Mouse (Mus musculus): Measurements from ENCODE around the gene Prkn. TPM values are rescaled to one million over a fixed set of nuclear protein-coding genes. Genes with fewer than 3 reads are reported as not detected.

The Prkn gene
- total and polyA plus RNA-seq, 3 experiments, result 0.39 to 0.50 TPM; not detected in 1

GRCm38 (mm10) chr17:11817886-11818285, 977.7 kb downstream of the Prkn start:
- H3K27ac ChIP-seq (ENCODE audit: control insufficient read depth, low read depth, low read length), result no peak overlapping the region
- H3K9ac ChIP-seq (ENCODE audit: control insufficient read depth, low read depth, low read length, poor library complexity, severe bottlenecking), result no peak overlapping the region
- H3K9me3 ChIP-seq (replicated peaks; ENCODE audit: insufficient read depth, low read length), result no peaks in the 10 kb centered on the region
- no peaks in the 10 kb centered on the region for H3K4me1 ChIP-seq (ENCODE audit: control insufficient read depth in 1 of 2, insufficient read depth in 2 of 2, low read length in 2 of 2)
- no peaks in the 10 kb centered on the region for H3K79me2 ChIP-seq (ENCODE audit: control insufficient read depth, insufficient read depth, low read length, poor library complexity)
- DNase-seq (ENCODE audit: low read depth, low spot score), result no peak
- H3K27me3 ChIP-seq (ENCODE audit: control insufficient read depth in 1 of 2, insufficient read depth in 2 of 2, low read length in 2 of 2), result no peaks in the 10 kb centered on the region; a peak in 1 of 4 replicates
- TF ChIP-seq HCFC1 (IDR thresholded peaks at IDR 0.05; ENCODE audit: low read depth, low read length) (no peak), JUND (IDR thresholded peaks at IDR 0.05; ENCODE audit: low read depth, low read length) (no peak), EP300 (IDR thresholded peaks at IDR 0.05; ENCODE audit: low read depth in 1 of 2, low read length in 2 of 2) (no peak)
- H3K36me3 ChIP-seq (ENCODE audit: control insufficient read depth in 1 of 2, insufficient read depth in 2 of 2, low read length in 2 of 2), result no peaks in the 10 kb centered on the region
- no peak overlapping the region for H3K4me3 ChIP-seq (ENCODE audit: control insufficient read depth in 1 of 2, insufficient read depth in 1 of 2, low read depth in 2 of 2, low read length in 2 of 2)

GRCm38 (mm10) chr17:11819506-11819905, 979.3 kb downstream of the Prkn start:
- no peak for DNase-seq (ENCODE audit: low read depth, low spot score)
- H3K4me1 ChIP-seq (ENCODE audit: control insufficient read depth in 1 of 2, insufficient read depth in 2 of 2, low read length in 2 of 2), result no peaks in the 10 kb centered on the region
- TF ChIP-seq POLR2AphosphoS2 (IDR thresholded peaks at IDR 0.05; ENCODE audit: low read length) (no peak), USF1 (IDR thresholded peaks at IDR 0.05; ENCODE audit: low read depth, low read length) (no peak), TAL1 (IDR thresholded peaks at IDR 0.05; ENCODE audit: low read length) (no peak), ZKSCAN1 (IDR thresholded peaks at IDR 0.05; ENCODE audit: low read depth, low read length) (no peak), MAFK (IDR thresholded peaks at IDR 0.05; ENCODE audit: borderline replicate concordance, low read depth, low read length) (no peak)

GRCm38 (mm10) chr17:11820757-11821156, 980.6 kb downstream of the Prkn start:
- Histone ChIP-seq H3K4me3 (ENCODE audit: control insufficient read depth in 1 of 2, insufficient read depth in 1 of 2, low read depth in 2 of 2, low read length in 2 of 2) (no peak overlapping the region), H3K4me1 (ENCODE audit: control insufficient read depth in 1 of 2, insufficient read depth in 2 of 2, low read length in 2 of 2) (no peaks in the 10 kb centered on the region)

More at GRCm38 (mm10) chr17:11819506-11819905, 979.3 kb downstream of the Prkn start:
- Histone ChIP-seq H3K4me3 (ENCODE audit: control insufficient read depth in 1 of 2, insufficient read depth in 1 of 2, low read depth in 2 of 2, low read length in 2 of 2) (no peak overlapping the region), H3K36me3 (ENCODE audit: control insufficient read depth in 1 of 2, insufficient read depth in 2 of 2, low read length in 2 of 2) (no peaks in the 10 kb centered on the region), H3K9ac (ENCODE audit: control insufficient read depth, low read depth, low read length, poor library complexity, severe bottlenecking) (no peak overlapping the region), H3K9me3 (replicated peaks; ENCODE audit: insufficient read depth, low read length) (no peaks in the 10 kb centered on the region), H3K27ac (ENCODE audit: control insufficient read depth, low read depth, low read length) (no peak overlapping the region), H3K79me2 (ENCODE audit: control insufficient read depth, insufficient read depth, low read length, poor library complexity) (no peaks in the 10 kb centered on the region), H3K27me3 (ENCODE audit: control insufficient read depth in 1 of 2, insufficient read depth in 2 of 2, low read length in 2 of 2) (no peaks in the 10 kb centered on the region; a peak in 1 of 4 replicates)

GRCm38 (mm10) chr17:11829501-11829900, 989.3 kb downstream of the Prkn start:
- TF ChIP-seq RCOR1 (IDR thresholded peaks at IDR 0.05; ENCODE audit: low read depth, low read length), result no peak
- TF ChIP-seq ZMIZ1 (IDR thresholded peaks at IDR 0.05; ENCODE audit: low read depth, low read length), result no peak
- TF ChIP-seq NELFE (IDR thresholded peaks at IDR 0.05; ENCODE audit: low read depth, low read length), result no peak
- TF ChIP-seq RAD21 (IDR thresholded peaks at IDR 0.05; ENCODE audit: low read depth, low read length), result no peak
- Histone ChIP-seq H3K9ac (ENCODE audit: control insufficient read depth, low read depth, low read length, poor library complexity, severe bottlenecking) (no peak overlapping the region), H3K27me3 (ENCODE audit: control insufficient read depth in 1 of 2, insufficient read depth in 2 of 2, low read length in 2 of 2) (no peaks in the 10 kb centered on the region; a peak in 1 of 4 replicates), H3K79me2 (ENCODE audit: control insufficient read depth, insufficient read depth, low read length, poor library complexity) (no peaks in the 10 kb centered on the region), H3K9me3 (replicated peaks; ENCODE audit: insufficient read depth, low read length) (no peaks in the 10 kb centered on the region), H3K4me1 (ENCODE audit: control insufficient read depth in 1 of 2, insufficient read depth in 2 of 2, low read length in 2 of 2) (peaks cover 0 to 8% of the 10 kb centered on the region in 2 experiments; a peak in 1 of 4 replicates), H3K36me3 (ENCODE audit: control insufficient read depth in 1 of 2, insufficient read depth in 2 of 2, low read length in 2 of 2) (peaks cover 0 to 3% of the 10 kb centered on the region in 2 experiments; a peak in 1 of 4 replicates), H3K4me3 (ENCODE audit: control insufficient read depth in 1 of 2, insufficient read depth in 1 of 2, low read depth in 2 of 2, low read length in 2 of 2) (no peak overlapping the region), H3K27ac (ENCODE audit: control insufficient read depth, low read depth, low read length) (no peak overlapping the region)
- no peak for DNase-seq (ENCODE audit: low read depth, low spot score)

More at GRCm38 (mm10) chr17:11820757-11821156, 980.6 kb downstream of the Prkn start:
- Histone ChIP-seq H3K27me3 (ENCODE audit: control insufficient read depth in 1 of 2, insufficient read depth in 2 of 2, low read length in 2 of 2) (no peaks in the 10 kb centered on the region; a peak in 1 of 4 replicates), H3K36me3 (ENCODE audit: control insufficient read depth in 1 of 2, insufficient read depth in 2 of 2, low read length in 2 of 2) (no peaks in the 10 kb centered on the region), H3K79me2 (ENCODE audit: control insufficient read depth, insufficient read depth, low read length, poor library complexity) (no peaks in the 10 kb centered on the region), H3K27ac (ENCODE audit: control insufficient read depth, low read depth, low read length) (no peak overlapping the region), H3K9me3 (replicated peaks; ENCODE audit: insufficient read depth, low read length) (no peaks in the 10 kb centered on the region), H3K9ac (ENCODE audit: control insufficient read depth, low read depth, low read length, poor library complexity, severe bottlenecking) (no peak overlapping the region)
- DNase-seq (ENCODE audit: low read depth, low spot score), result no peak
- TF ChIP-seq POLR2AphosphoS2 (IDR thresholded peaks at IDR 0.05; ENCODE audit: low read length), result no peak

Measured in MEL (cell line).